Mouse (Mus musculus): ENCODE measurements around the gene Rps6ka4.
A peak's percentile ranks its signal among the peaks of the same experiment; 100 is the strongest.

Rps6ka4 gene

GRCm38 (mm10) chr19:6840475-6841291 is at the start of gene Rps6ka4:
Gene Rps6ka4 (minus strand): TSS chr19:6840636.
- peak; percentile 27 for DNase-seq (ENCODE audit: low read depth, low spot score)

DNA sequence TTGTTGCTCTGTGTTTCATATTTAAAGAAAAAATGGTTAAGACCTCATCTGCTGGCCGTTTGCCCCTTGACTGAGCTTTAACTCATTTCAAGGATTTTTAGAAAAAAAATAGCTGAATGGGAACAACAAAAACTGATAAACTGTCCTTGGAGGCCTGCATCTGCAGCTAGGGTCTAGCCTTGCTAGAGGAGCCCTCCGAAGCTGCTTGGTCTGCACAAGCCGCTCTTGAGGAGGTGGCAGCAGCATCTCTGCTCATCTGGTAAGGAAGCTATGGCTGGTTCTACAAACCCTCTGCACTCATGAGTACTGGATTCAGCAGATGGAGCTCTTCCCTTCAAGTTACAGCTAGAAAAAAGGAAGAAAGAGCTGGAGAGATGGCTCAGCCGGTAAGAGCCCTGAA is 37.5 kb upstream of the Rps6ka4 start:
- DNase-seq (ENCODE audit: low read depth, low spot score), result no peak

- no peak for DNase-seq (ENCODE audit: low read depth, low spot score)
These were observed 36.4 kb upstream of the Rps6ka4 start for GRCm38 (mm10) chr19:6876799-6877198.

GRCm38 (mm10) chr19:6875834-6876233 is 35.4 kb upstream of the Rps6ka4 start:
- DNase-seq (ENCODE audit: low read depth, low spot score), result no peak

- DNase-seq (ENCODE audit: low read depth, low spot score), result no peak
These were observed 33.8 kb upstream of the Rps6ka4 start for GRCm38 (mm10) chr19:6874257-6874656.

DNA sequence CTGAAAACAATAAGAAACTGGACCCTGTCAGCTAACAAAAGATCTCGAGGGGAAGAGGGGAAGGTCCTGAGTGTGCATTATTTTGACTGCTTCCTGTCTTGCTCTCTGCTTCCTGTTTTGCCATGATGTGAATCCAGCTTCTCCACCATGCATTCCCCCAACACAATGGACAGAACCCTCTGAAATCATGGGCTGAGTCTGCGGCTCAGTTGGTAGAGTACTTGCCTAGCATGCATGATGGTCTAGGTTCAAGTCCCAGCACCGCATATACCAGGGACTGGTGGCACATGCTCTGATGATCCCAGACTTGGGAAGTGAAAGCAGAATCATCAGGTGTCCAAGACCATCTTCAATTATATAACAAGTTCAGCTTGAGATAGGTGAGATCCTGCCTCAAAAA is 32.3 kb upstream of the Rps6ka4 start:
- no peak for DNase-seq (ENCODE audit: low read depth, low spot score)

GRCm38 (mm10) chr19:6871574-6872271 is 31.3 kb upstream of the Rps6ka4 start:
- no peak for DNase-seq (ENCODE audit: low read depth, low spot score)

DNA sequence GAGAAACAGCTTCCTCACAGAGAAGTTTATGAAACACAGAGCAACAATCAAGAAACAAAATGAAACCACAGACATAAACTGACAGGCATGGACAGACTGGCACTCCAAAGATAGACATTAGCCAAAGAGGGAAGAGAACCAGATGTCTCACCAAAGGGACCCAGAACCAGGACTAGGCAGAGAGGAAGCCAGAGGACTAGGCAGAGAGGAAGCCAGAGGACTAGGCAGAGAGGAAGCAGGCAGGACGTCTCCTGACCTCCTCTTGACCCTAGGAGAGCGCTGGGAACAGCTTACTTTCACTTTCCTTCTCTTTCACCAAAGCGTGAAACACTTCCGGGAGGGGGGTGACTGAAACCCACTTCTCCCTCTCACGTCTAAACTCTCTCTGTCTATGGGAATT is 28.9 kb upstream of the Rps6ka4 start:
- peak; percentile 58 for DNase-seq (ENCODE audit: low read depth, low spot score)

GRCm38 (mm10) chr19:6861451-6861850 is 21.0 kb upstream of the Rps6ka4 start:
- DNase-seq (ENCODE audit: low read depth, low spot score), result no peak

- DNase-seq (ENCODE audit: low read depth, low spot score), result no peak
These were observed 20.3 kb upstream of the Rps6ka4 start for GRCm38 (mm10) chr19:6860706-6861105.

DNA sequence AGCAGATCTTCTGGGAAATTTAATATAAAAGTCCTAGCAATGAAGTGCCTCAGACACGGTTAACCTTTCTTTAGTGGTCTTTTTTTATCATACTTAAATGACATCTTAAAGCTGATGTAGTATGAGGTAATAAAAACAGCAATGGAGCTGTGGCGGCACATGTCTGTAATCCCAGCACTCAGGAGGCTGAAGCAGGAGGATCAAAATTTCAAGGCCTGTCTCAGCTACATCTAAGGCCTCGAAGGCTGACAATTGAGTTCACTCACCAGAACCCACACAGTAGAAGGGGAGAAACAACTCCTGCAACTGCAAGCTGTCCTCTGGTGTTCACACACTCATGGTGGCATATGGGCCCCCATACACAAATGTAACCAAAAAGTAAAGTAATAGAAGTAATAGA is 19.5 kb upstream of the Rps6ka4 start:
- no peak for DNase-seq (ENCODE audit: low read depth, low spot score)

DNA sequence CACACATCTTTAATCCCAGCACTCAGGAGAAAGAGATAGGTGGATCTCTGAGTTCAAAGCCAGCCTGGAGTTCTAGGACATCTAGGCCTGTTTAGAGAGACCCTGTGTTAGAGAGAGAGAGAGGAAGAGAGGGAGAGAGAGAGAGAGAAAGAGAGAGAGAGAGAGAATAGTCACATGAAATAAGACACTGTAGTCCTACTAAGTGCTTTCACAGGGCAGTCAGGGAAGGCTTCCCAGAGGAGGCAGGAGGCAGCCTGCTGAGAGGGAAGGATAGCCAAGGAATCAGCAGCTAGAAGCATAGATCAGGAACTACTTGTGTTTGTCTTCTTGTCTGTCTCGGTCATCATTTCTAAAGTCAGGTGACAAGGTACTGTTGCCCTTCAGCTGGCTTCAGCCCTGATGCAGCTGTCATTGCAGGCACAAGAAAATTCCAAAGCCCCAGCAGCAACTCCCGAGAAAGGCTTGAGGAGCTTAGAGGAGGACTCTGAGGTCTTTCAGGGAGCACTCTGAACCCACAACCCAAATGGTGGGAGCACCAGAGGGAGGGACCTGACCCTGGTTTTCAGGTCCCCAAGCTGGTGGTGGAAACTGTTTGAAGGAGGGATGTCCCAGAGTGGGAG is 18.7 kb upstream of the Rps6ka4 start:
- DNase-seq (ENCODE audit: low read depth, low spot score), result no peak

GRCm38 (mm10) chr19:6858031-6858430 is 17.6 kb upstream of the Rps6ka4 start, which contains the start of gene Ccdc88b:
Gene Ccdc88b (minus strand): TSS chr19:6858211.
- DNase-seq (ENCODE audit: low read depth, low spot score), result no peak

DNA sequence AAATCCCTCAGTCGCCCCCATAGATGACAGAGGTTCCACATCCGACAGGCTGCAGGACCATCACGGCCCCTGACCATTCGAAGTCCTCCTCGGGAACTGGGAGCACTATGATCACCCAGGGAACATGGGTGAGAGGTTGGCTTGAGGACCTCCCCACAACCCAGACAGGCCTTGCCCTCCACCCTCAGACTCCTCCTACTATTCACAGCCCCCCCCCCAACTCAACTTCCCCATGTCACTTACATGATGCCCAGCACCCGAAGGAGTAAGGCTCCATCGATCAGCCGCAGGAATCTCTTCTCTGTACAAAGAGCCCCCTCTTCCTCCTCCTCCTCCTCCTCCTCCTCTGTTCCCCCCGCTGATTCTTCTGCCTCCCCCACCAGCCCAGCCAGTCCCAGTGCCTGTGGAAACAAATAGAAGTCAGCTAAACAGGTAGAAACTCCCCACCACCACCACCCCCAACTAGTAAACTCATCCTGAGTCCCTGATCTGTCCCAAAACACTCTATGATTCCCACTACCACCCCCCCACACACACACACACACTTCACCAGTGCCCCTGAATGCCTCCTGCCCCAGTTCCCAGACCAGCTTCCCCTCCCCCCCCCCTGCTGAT is 17.1 kb upstream of the Rps6ka4 start:
- no peak for DNase-seq (ENCODE audit: low read depth, low spot score)

GRCm38 (mm10) chr19:6857003-6857360 is 16.5 kb upstream of the Rps6ka4 start:
- no peak for DNase-seq (ENCODE audit: low read depth, low spot score)

DNA sequence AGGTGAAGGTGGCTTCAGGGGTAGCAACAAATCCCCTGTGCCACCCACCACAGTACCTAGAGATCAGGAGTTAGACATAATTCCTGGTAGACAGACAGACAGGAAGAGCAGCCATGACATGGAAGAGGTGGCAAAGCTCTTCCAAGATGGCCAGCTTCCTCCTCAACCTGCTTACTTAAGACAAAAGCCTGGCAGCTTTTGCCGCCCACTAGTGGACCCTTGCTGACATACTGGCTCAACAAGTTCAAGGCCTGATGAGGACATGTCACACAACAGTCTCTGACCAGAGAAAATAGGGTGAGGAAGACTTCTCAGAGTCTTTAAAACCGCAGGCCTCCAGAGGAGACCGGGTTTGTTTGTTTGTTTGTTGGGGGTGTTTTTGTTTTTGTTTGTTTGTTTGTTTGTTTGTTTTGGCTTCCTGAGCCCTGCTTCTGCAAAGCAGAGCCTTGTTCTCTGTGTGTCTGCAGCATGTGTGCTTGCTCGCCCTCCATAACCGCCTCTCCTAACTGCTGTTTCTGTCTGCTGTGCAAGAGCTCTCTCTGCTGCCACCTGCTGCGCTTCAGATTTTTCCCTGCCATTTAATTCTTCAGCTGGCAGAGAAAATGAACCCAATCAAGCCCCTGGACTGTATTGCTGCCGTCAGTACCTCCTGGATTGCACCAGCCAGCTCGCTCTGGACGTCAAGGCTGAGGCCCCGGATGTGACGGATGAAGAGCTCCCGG is 16.0 kb upstream of the Rps6ka4 start:
- DNase-seq (ENCODE audit: low read depth, low spot score), result no peak

- no peak for DNase-seq (ENCODE audit: low read depth, low spot score)
These were observed 15.0 kb upstream of the Rps6ka4 start for GRCm38 (mm10) chr19:6855225-6856031.

DNA sequence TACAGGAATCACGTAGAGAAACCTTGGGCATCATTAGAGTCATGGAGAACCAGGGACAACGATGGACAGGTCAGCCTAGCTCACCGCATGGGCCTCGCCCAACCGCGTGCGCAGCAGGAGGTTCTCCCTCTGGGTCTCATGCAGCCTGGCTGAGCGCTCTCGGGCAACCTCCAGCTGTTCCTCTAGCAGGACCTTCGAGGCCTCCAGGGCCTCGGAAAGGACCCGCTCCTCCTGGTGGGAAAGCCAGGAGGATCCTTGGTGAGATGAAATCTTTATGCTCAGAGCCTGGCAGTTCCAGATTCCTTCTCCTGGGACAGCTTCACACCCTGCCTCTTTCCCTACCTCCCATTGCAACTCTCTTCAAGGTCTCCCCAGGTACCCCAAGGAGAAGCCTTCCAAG is 14.2 kb upstream of the Rps6ka4 start:
- no peak for DNase-seq (ENCODE audit: low read depth, low spot score)

GRCm38 (mm10) chr19:6853903-6854302 is 13.5 kb upstream of the Rps6ka4 start:
- no peak for DNase-seq (ENCODE audit: low read depth, low spot score)

GRCm38 (mm10) chr19:6852393-6853305 is 12.2 kb upstream of the Rps6ka4 start:
- no peak for DNase-seq (ENCODE audit: low read depth, low spot score)
